Mouse (Mus musculus) cerebellum, adult 2 months (tissue): ENCODE results near the gene Nup98.

ENCODE experiments used
- CTCF ChIP-seq: fragments of 200-500 bp; IDR thresholded peaks from 2 replicates; pipeline ENCODE4 v1.5.1; 2011; ENCODE audit warnings: low read depth, mild to moderate bottlenecking, control low read depth, low read length, moderate library complexity, borderline replicate concordance; ENCODE audit not compliant: insufficient read depth
- POLR2A ChIP-seq: fragments of 200-500 bp; IDR thresholded peaks from 2 replicates; pipeline ENCODE4 v1.6.1; 2011; ENCODE audit warnings: low read length, control low read depth, borderline replicate concordance; ENCODE audit not compliant: insufficient read depth

DNA sequence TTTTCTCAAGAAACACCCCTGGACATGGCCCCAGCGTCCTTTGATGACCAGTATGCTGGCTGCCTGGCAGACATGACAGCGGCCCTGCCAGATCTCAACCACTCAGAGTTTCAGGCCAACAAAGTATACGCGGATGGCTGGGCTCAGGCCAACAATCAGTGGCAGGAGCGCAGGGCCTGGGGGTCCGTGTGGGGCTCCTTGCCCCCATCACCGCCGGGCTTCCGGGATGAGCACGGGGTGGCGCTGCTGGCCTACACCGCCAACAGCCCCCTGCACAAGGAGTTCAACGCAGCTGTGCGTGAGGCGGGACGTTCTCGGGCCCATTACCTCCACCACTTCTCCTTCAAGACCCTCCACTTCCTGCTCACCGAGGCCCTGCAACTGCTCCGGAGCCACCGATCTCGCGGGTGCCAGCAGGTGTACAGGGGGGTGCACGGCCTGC lies 103.3 kb downstream of the Nup98 start:
- TF ChIP-seq CTCF, result no peak
- no peak for TF ChIP-seq POLR2A
